Mouse (Mus musculus): Measurements from ENCODE around the gene Thoc5. TPM values are rescaled to one million over a fixed set of nuclear protein-coding genes. Genes with fewer than 3 reads are reported as not detected.
A peak's percentile ranks its signal among the peaks of the same experiment; 100 is the strongest.

The Thoc5 gene
- polyA plus RNA-seq (2014; fragmentation: Nextera tagmentation; extraction: Ambion mirVana), result 55.0 and 56.1 TPM in 2 replicates

GRCm38 (mm10) chr11:4894848-4895816, at the start of gene Thoc5:
Gene Thoc5 (plus strand): TSS chr11:4895320.
- Histone ChIP-seq H3K9ac (replicated peaks; ENCODE audit: low read length) (peak within 1 kb of the TSS; percentile 88), H3K4me1 (ENCODE audit: control insufficient read depth, insufficient read depth, low read length) (no peaks in the 10 kb centered on the region), H3K4me2 (ENCODE audit: low read depth, low read length) (peak within 1 kb of the TSS; percentile 59), H3K36me3 (replicated peaks; ENCODE audit: control insufficient read depth, insufficient read depth, low read depth, low read length) (no peaks in the 10 kb centered on the region), H3K27me3 (ENCODE audit: control insufficient read depth, insufficient read depth, low read length) (no peaks in the 10 kb centered on the region), H3K27ac (replicated peaks; ENCODE audit: low read depth, low read length) (no peak within 1 kb of the TSS), H3K9me3 (replicated peaks; ENCODE audit: control insufficient read depth, low read length) (no peaks in the 10 kb centered on the region), H3K4me3 (ENCODE audit: low read depth, low read length) (peak within 1 kb of the TSS; percentile 80)
- WGBS, result 2% methylated on average over 52 of the region's 52 CpGs
- DNase-seq (ENCODE audit: low spot score) (peak; percentile 89), ATAC-seq (replicated peaks; ENCODE audit: insufficient number of reproducible peaks, low FRiP score, low TSS enrichment, low read depth) (peak; percentile 93)

GRCm38 (mm10) chr11:4848483-4849248, 46.5 kb upstream of the Thoc5 start:
- ATAC-seq (replicated peaks; ENCODE audit: insufficient number of reproducible peaks, low FRiP score, low TSS enrichment, low read depth), result no peak; the same call in none of the 2 replicates
- H3K27ac ChIP-seq (replicated peaks; ENCODE audit: low read depth, low read length), result peak overlapping the region; percentile 57
- DNase-seq (ENCODE audit: low spot score), result peak; percentile 54
- peak overlapping the region; percentile 77 for H3K4me3 ChIP-seq (ENCODE audit: low read depth, low read length)
- H3K9me3 ChIP-seq (replicated peaks; ENCODE audit: control insufficient read depth, low read length), result no peaks in the 10 kb centered on the region
- no peaks in the 10 kb centered on the region for H3K36me3 ChIP-seq (replicated peaks; ENCODE audit: control insufficient read depth, insufficient read depth, low read depth, low read length)
- 1% methylated on average over 50 of the region's 50 CpGs for WGBS
- peak overlapping the region; percentile 52 for H3K4me2 ChIP-seq (ENCODE audit: low read depth, low read length)
- H3K27me3 ChIP-seq (ENCODE audit: control insufficient read depth, insufficient read depth, low read length), result no peaks in the 10 kb centered on the region
- peak overlapping the region; percentile 91 for H3K9ac ChIP-seq (replicated peaks; ENCODE audit: low read length)
- no peaks in the 10 kb centered on the region for H3K4me1 ChIP-seq (ENCODE audit: control insufficient read depth, insufficient read depth, low read length)

- Histone ChIP-seq H3K9ac (replicated peaks; ENCODE audit: low read length) (peak within 1 kb of the TSS; percentile 91), H3K27me3 (ENCODE audit: control insufficient read depth, insufficient read depth, low read length) (no peaks in the 10 kb centered on the region), H3K36me3 (replicated peaks; ENCODE audit: control insufficient read depth, insufficient read depth, low read depth, low read length) (no peaks in the 10 kb centered on the region), H3K4me2 (ENCODE audit: low read depth, low read length) (peak within 1 kb of the TSS; percentile 52), H3K4me3 (ENCODE audit: low read depth, low read length) (peak within 1 kb of the TSS; percentile 77), H3K27ac (replicated peaks; ENCODE audit: low read depth, low read length) (peak within 1 kb of the TSS; percentile 57), H3K4me1 (ENCODE audit: control insufficient read depth, insufficient read depth, low read length) (no peaks in the 10 kb centered on the region), H3K9me3 (replicated peaks; ENCODE audit: control insufficient read depth, low read length) (no peaks in the 10 kb centered on the region)
- DNase-seq (ENCODE audit: low spot score), result peak; percentile 99
- under 1% methylated on average over 49 of the region's 60 CpGs for WGBS
- ATAC-seq (replicated peaks; ENCODE audit: insufficient number of reproducible peaks, low FRiP score, low TSS enrichment, low read depth), result peak; percentile 99
Measured at GRCm38 (mm10) chr11:4849258-4849943, 45.7 kb upstream of the Thoc5 start, which contains the start of gene Nf2. Gene Nf2 (minus strand): TSS chr11:4849536.

- Histone ChIP-seq H3K27me3 (ENCODE audit: control insufficient read depth, insufficient read depth, low read length) (no peaks in the 10 kb centered on the region), H3K4me3 (ENCODE audit: low read depth, low read length) (no peak overlapping the region), H3K27ac (replicated peaks; ENCODE audit: low read depth, low read length) (no peak overlapping the region), H3K4me1 (ENCODE audit: control insufficient read depth, insufficient read depth, low read length) (no peaks in the 10 kb centered on the region), H3K4me2 (ENCODE audit: low read depth, low read length) (no peak overlapping the region), H3K9ac (replicated peaks; ENCODE audit: low read length) (no peak overlapping the region), H3K9me3 (replicated peaks; ENCODE audit: control insufficient read depth, low read length) (no peaks in the 10 kb centered on the region), H3K36me3 (replicated peaks; ENCODE audit: control insufficient read depth, insufficient read depth, low read depth, low read length) (no peaks in the 10 kb centered on the region)
- DNase-seq (ENCODE audit: low spot score), result no peak
- 90% methylated on average over 2 of the region's 2 CpGs for WGBS
- no peak for ATAC-seq (replicated peaks; ENCODE audit: insufficient number of reproducible peaks, low FRiP score, low TSS enrichment, low read depth)
Measured at GRCm38 (mm10) chr11:4850404-4850803, 44.7 kb upstream of the Thoc5 start.

- H3K4me1 ChIP-seq (ENCODE audit: control insufficient read depth, insufficient read depth, low read length), result no peaks in the 10 kb centered on the region
- no peaks in the 10 kb centered on the region for H3K36me3 ChIP-seq (replicated peaks; ENCODE audit: control insufficient read depth, insufficient read depth, low read depth, low read length)
- no peaks in the 10 kb centered on the region for H3K9me3 ChIP-seq (replicated peaks; ENCODE audit: control insufficient read depth, low read length)
- no peak overlapping the region for H3K27ac ChIP-seq (replicated peaks; ENCODE audit: low read depth, low read length)
- H3K27me3 ChIP-seq (ENCODE audit: control insufficient read depth, insufficient read depth, low read length), result no peaks in the 10 kb centered on the region
- no peak overlapping the region for H3K4me2 ChIP-seq (ENCODE audit: low read depth, low read length)
- H3K4me3 ChIP-seq (ENCODE audit: low read depth, low read length), result no peak overlapping the region
- no peak overlapping the region for H3K9ac ChIP-seq (replicated peaks; ENCODE audit: low read length)
- ATAC-seq (replicated peaks; ENCODE audit: insufficient number of reproducible peaks, low FRiP score, low TSS enrichment, low read depth) (no peak), DNase-seq (ENCODE audit: low spot score) (no peak)
Measured at GRCm38 (mm10) chr11:4853021-4853420, 42.1 kb upstream of the Thoc5 start.

GRCm38 (mm10) chr11:4854181-4854580, 40.9 kb upstream of the Thoc5 start:
- DNase-seq (ENCODE audit: low spot score), result no peak
- WGBS, result 87% methylated on average over 5 of the region's 5 CpGs
- H3K27me3 ChIP-seq (ENCODE audit: control insufficient read depth, insufficient read depth, low read length), result no peaks in the 10 kb centered on the region

GRCm38 (mm10) chr11:4858416-4858815, 36.7 kb upstream of the Thoc5 start:
- Histone ChIP-seq H3K36me3 (replicated peaks; ENCODE audit: control insufficient read depth, insufficient read depth, low read depth, low read length) (no peaks in the 10 kb centered on the region), H3K9ac (replicated peaks; ENCODE audit: low read length) (no peak overlapping the region), H3K4me3 (ENCODE audit: low read depth, low read length) (no peak overlapping the region), H3K4me2 (ENCODE audit: low read depth, low read length) (no peak overlapping the region), H3K4me1 (ENCODE audit: control insufficient read depth, insufficient read depth, low read length) (no peaks in the 10 kb centered on the region; the same call in 1 of the 2 replicates), H3K27me3 (ENCODE audit: control insufficient read depth, insufficient read depth, low read length) (no peaks in the 10 kb centered on the region), H3K9me3 (replicated peaks; ENCODE audit: control insufficient read depth, low read length) (no peaks in the 10 kb centered on the region), H3K27ac (replicated peaks; ENCODE audit: low read depth, low read length) (no peak overlapping the region)
- WGBS, result 65% methylated on average over 2 of the region's 2 CpGs
- no peak for ATAC-seq (replicated peaks; ENCODE audit: insufficient number of reproducible peaks, low FRiP score, low TSS enrichment, low read depth)
- no peak for DNase-seq (ENCODE audit: low spot score)

More at GRCm38 (mm10) chr11:4854181-4854580, 40.9 kb upstream of the Thoc5 start:
- H3K27ac ChIP-seq (replicated peaks; ENCODE audit: low read depth, low read length), result no peak overlapping the region
- no peaks in the 10 kb centered on the region for H3K36me3 ChIP-seq (replicated peaks; ENCODE audit: control insufficient read depth, insufficient read depth, low read depth, low read length)
- H3K9me3 ChIP-seq (replicated peaks; ENCODE audit: control insufficient read depth, low read length), result no peaks in the 10 kb centered on the region
- H3K4me1 ChIP-seq (ENCODE audit: control insufficient read depth, insufficient read depth, low read length), result no peaks in the 10 kb centered on the region
- no peak overlapping the region for H3K4me2 ChIP-seq (ENCODE audit: low read depth, low read length)
- no peak for ATAC-seq (replicated peaks; ENCODE audit: insufficient number of reproducible peaks, low FRiP score, low TSS enrichment, low read depth)
- no peak overlapping the region for H3K4me3 ChIP-seq (ENCODE audit: low read depth, low read length)
- H3K9ac ChIP-seq (replicated peaks; ENCODE audit: low read length), result no peak overlapping the region
